In genomic region chr2:28261438-28261837, GRCm38 (mm10) we compare ENCODE assay signal across 29 mouse cellular contexts.
DNase-seq lines count a peak whose midpoint lies in the region; ATAC-seq and TF ChIP-seq lines count a peak whose summit lies in the region.
"Had no signal": no experiment of that assay in that cellular context is flagged by ENCODE, and none has a peak within 500 bp of the region (broad histone marks: within the 10 kb centered on the region; RNA-seq: fewer than 3 reads in every experiment).

No protein-coding gene starts in this region.

- 80% methylated on average over 3 of the region's 3 CpGs for WGBS in midbrain, embryonic 11.5 days
- 75% methylated on average over 3 of the region's 3 CpGs for WGBS in midbrain, embryonic 15.5 days
- WGBS in olfactory bulb, adult 2 months: 39% methylated on average over 3 of the region's 3 CpGs
- WGBS in heart, embryonic 12.5 days: 53% methylated on average over 3 of the region's 3 CpGs
- 50% methylated on average over 3 of the region's 3 CpGs for WGBS in forebrain, embryonic 13.5 days

- DNase-seq in midbrain, embryonic 11.5 days (ENCODE audit: low spot score, missing footprints): peak; percentile 65
- peak; percentile 78 for DNase-seq in cerebellum, adult 11-12 months
- DNase-seq in cerebellum, adult 9-11 months: peak; percentile 76
- DNase-seq: adrenal gland, postnatal 25 days; gastrocnemius, postnatal 10 days; heart, postnatal 4 days; kidney, adult 11 months; kidney, postnatal 14 days; layer of hippocampus, adult 9-11 months; lung, adult 2 months; lung, postnatal 14 days; right cerebral cortex, postnatal 14 days; thymus, adult 18-20 months; thymus, postnatal 25 days had no signal

- H3K9me3 ChIP-seq in midbrain, embryonic 11.5 days (ENCODE audit: control insufficient read depth, low read length): no peaks in the 10 kb centered on the region
- H3K9me3 ChIP-seq in midbrain, embryonic 15.5 days: no peaks in the 10 kb centered on the region
- no peaks in the 10 kb centered on the region for H3K9me3 ChIP-seq in heart, embryonic 12.5 days (replicated peaks)
- H3K9me3 ChIP-seq in forebrain, embryonic 13.5 days (replicated peaks): no peaks in the 10 kb centered on the region
- H3K9me3 ChIP-seq: embryonic facial prominence, embryonic 10.5 days; embryonic facial prominence, embryonic 15.5 days; forebrain, embryonic 12.5 days; heart, embryonic 10.5 days; limb, embryonic 10.5 days; limb, embryonic 15.5 days; neural tube, embryonic 13.5 days had no signal

- H3K4me2 ChIP-seq in midbrain, embryonic 11.5 days: no peak overlapping the region
- H3K4me2 ChIP-seq in midbrain, embryonic 15.5 days: no peak overlapping the region
- no peak overlapping the region for H3K4me2 ChIP-seq in heart, embryonic 12.5 days
- no peak overlapping the region for H3K4me2 ChIP-seq in forebrain, embryonic 13.5 days
- H3K4me2 ChIP-seq: embryonic facial prominence, embryonic 15.5 days; forebrain, embryonic 12.5 days; hindbrain, embryonic 14.5 days; limb, embryonic 15.5 days; neural tube, embryonic 13.5 days had no signal

- H3K27ac ChIP-seq in midbrain, embryonic 11.5 days (ENCODE audit: low read depth, low read length): no peak overlapping the region
- no peak overlapping the region for H3K27ac ChIP-seq in midbrain, embryonic 15.5 days
- H3K27ac ChIP-seq in olfactory bulb, adult 2 months (ENCODE audit: insufficient read depth, low read depth, low read length): peak overlapping the region; percentile 53
- no peak overlapping the region for H3K27ac ChIP-seq in heart, embryonic 12.5 days (ENCODE audit: poor library complexity, severe bottlenecking)
- no peak overlapping the region for H3K27ac ChIP-seq in forebrain, embryonic 13.5 days
- H3K27ac ChIP-seq: embryonic facial prominence, embryonic 10.5 days; embryonic facial prominence, embryonic 15.5 days; forebrain, embryonic 12.5 days; heart, embryonic 10.5 days; hindbrain, embryonic 14.5 days; limb, embryonic 10.5 days; limb, embryonic 15.5 days; liver, embryonic 14.5 days; neural tube, embryonic 13.5 days had no signal

- TF ChIP-seq CTCF in olfactory bulb, adult 2 months (IDR thresholded peaks at IDR 0.05; ENCODE audit: insufficient read depth, low read depth, low read length): no peak

- H3K4me3 ChIP-seq in midbrain, embryonic 11.5 days (ENCODE audit: low read depth, low read length): no peak overlapping the region
- no peak overlapping the region for H3K4me3 ChIP-seq in midbrain, embryonic 15.5 days
- no peak overlapping the region for H3K4me3 ChIP-seq in olfactory bulb, adult 2 months (ENCODE audit: insufficient read depth, low read depth, low read length)
- no peak overlapping the region for H3K4me3 ChIP-seq in heart, embryonic 12.5 days
- no peak overlapping the region for H3K4me3 ChIP-seq in forebrain, embryonic 13.5 days
- H3K4me3 ChIP-seq: embryonic facial prominence, embryonic 10.5 days; embryonic facial prominence, embryonic 15.5 days; forebrain, embryonic 12.5 days; heart, embryonic 10.5 days; limb, embryonic 10.5 days; limb, embryonic 15.5 days; neural tube, embryonic 13.5 days had no signal

- no peaks in the 10 kb centered on the region for H3K27me3 ChIP-seq in midbrain, embryonic 11.5 days (ENCODE audit: control insufficient read depth, insufficient read depth, low read length)
- no peaks in the 10 kb centered on the region for H3K27me3 ChIP-seq in midbrain, embryonic 15.5 days (replicated peaks)
- peaks cover 17% of the 10 kb centered on the region; the same call in 1 of the 2 replicates for H3K27me3 ChIP-seq in heart, embryonic 12.5 days (replicated peaks)
- no peaks in the 10 kb centered on the region for H3K27me3 ChIP-seq in forebrain, embryonic 13.5 days
- H3K27me3 ChIP-seq: embryonic facial prominence, embryonic 15.5 days; limb, embryonic 15.5 days; neural tube, embryonic 13.5 days had no signal

- no peak overlapping the region for H3K9ac ChIP-seq in midbrain, embryonic 11.5 days (ENCODE audit: low read length)
- H3K9ac ChIP-seq in midbrain, embryonic 15.5 days: no peak overlapping the region
- H3K9ac ChIP-seq in heart, embryonic 12.5 days: no peak overlapping the region
- no peak overlapping the region for H3K9ac ChIP-seq in forebrain, embryonic 13.5 days
- H3K9ac ChIP-seq: embryonic facial prominence, embryonic 15.5 days; forebrain, embryonic 12.5 days; hindbrain, embryonic 14.5 days; limb, embryonic 15.5 days; liver, embryonic 14.5 days; neural tube, embryonic 13.5 days had no signal

- no peaks in the 10 kb centered on the region for H3K4me1 ChIP-seq in midbrain, embryonic 11.5 days (ENCODE audit: control insufficient read depth, insufficient read depth, low read length)
- H3K4me1 ChIP-seq in midbrain, embryonic 15.5 days: no peaks in the 10 kb centered on the region; the same call in 1 of the 2 replicates
- H3K4me1 ChIP-seq in olfactory bulb, adult 2 months (ENCODE audit: control insufficient read depth, insufficient read depth, low read length): peaks cover 26% of the 10 kb centered on the region
- no peaks in the 10 kb centered on the region for H3K4me1 ChIP-seq in heart, embryonic 12.5 days (replicated peaks)
- peaks cover 15% of the 10 kb centered on the region; the same call in 1 of the 2 replicates for H3K4me1 ChIP-seq in forebrain, embryonic 13.5 days
- H3K4me1 ChIP-seq: embryonic facial prominence, embryonic 15.5 days; heart, embryonic 10.5 days; limb, embryonic 15.5 days had no signal

- no peak for TF ChIP-seq POLR2A in olfactory bulb, adult 2 months (IDR thresholded peaks at IDR 0.05; ENCODE audit: insufficient read depth, low read depth, low read length)

- ATAC-seq in midbrain, embryonic 11.5 days (ENCODE audit: low FRiP score): no peak
- no peak for ATAC-seq in midbrain, embryonic 15.5 days (replicated peaks)
- ATAC-seq in heart, embryonic 12.5 days (ENCODE audit: insufficient number of reproducible peaks, low FRiP score): no peak
- ATAC-seq in forebrain, embryonic 13.5 days: no peak
- ATAC-seq: CD4-positive, CD25-positive, alpha-beta regulatory T cell, adult 4 months; inflammation-experienced regulatory T-cells, adult 6 months had no signal

- H3K36me3 ChIP-seq in midbrain, embryonic 11.5 days (ENCODE audit: control insufficient read depth, insufficient read depth, low read length): no peaks in the 10 kb centered on the region
- no peaks in the 10 kb centered on the region for H3K36me3 ChIP-seq in midbrain, embryonic 15.5 days (replicated peaks)
- no peaks in the 10 kb centered on the region for H3K36me3 ChIP-seq in heart, embryonic 12.5 days
- H3K36me3 ChIP-seq in forebrain, embryonic 13.5 days (ENCODE audit: poor library complexity, severe bottlenecking): no peaks in the 10 kb centered on the region
- H3K36me3 ChIP-seq: embryonic facial prominence, embryonic 10.5 days; embryonic facial prominence, embryonic 15.5 days; forebrain, embryonic 12.5 days; heart, embryonic 10.5 days; limb, embryonic 10.5 days; limb, embryonic 15.5 days; neural tube, embryonic 13.5 days had no signal
